Comparison of ENCODE assay signal across 17 mouse cellular contexts in genomic region chr16:35067095-35067494, GRCm38 (mm10). TPM values are rescaled to one million over a fixed set of nuclear protein-coding genes. Genes with fewer than 3 reads are reported as not detected.
DNase-seq lines count a peak whose midpoint lies in the region; ATAC-seq lines count a peak whose summit lies in the region.
"Had no signal": no experiment of that assay in that cellular context is flagged by ENCODE, and none has a peak within 500 bp of the region (broad histone marks: within the 10 kb centered on the region; RNA-seq: fewer than 3 reads in every experiment).

No protein-coding gene starts in this region.

- 51% methylated on average over 8 of the region's 8 CpGs for WGBS in neural tube, embryonic 15.5 days

- H3K4me1 ChIP-seq in neural tube, embryonic 15.5 days, result peaks cover 7% of the 10 kb centered on the region; the same call in 1 of the 2 replicates
- H3K4me1 ChIP-seq: midbrain, embryonic 12.5 days had no signal

- no peak overlapping the region for H3K9ac ChIP-seq in neural tube, embryonic 15.5 days (replicated peaks)
- H3K9ac ChIP-seq: hindbrain, embryonic 12.5 days; liver, embryonic 13.5 days; midbrain, embryonic 12.5 days had no signal

- no peak overlapping the region for H3K4me3 ChIP-seq in neural tube, embryonic 15.5 days (replicated peaks)
- H3K4me3 ChIP-seq: hindbrain, embryonic 12.5 days; liver, embryonic 13.5 days; midbrain, embryonic 12.5 days had no signal

- H3K4me2 ChIP-seq in neural tube, embryonic 15.5 days, result no peak overlapping the region
- H3K4me2 ChIP-seq: hindbrain, embryonic 12.5 days; liver, embryonic 13.5 days; midbrain, embryonic 12.5 days had no signal

- H3K27me3 ChIP-seq in neural tube, embryonic 15.5 days (replicated peaks), result no peaks in the 10 kb centered on the region
- H3K27me3 ChIP-seq: hindbrain, embryonic 12.5 days; liver, embryonic 13.5 days; midbrain, embryonic 12.5 days; Patski had no signal

- no peaks in the 10 kb centered on the region for H3K36me3 ChIP-seq in neural tube, embryonic 15.5 days
- H3K36me3 ChIP-seq: liver, embryonic 13.5 days; midbrain, embryonic 12.5 days had no signal

- DNase-seq in heart, adult 18-20 months, result peak; percentile 13 to 23
- DNase-seq in heart, adult 8-10 months (ENCODE audit: low spot score), result no peak
- peak; percentile 15 for DNase-seq in neural tube, embryonic 10.5 days (ENCODE audit: extremely low spot score, low spot score)
- DNase-seq in heart, postnatal 10 days, result peak; percentile 22 to 35
- DNase-seq in telencephalon, adult 2 months (ENCODE audit: low read depth, low spot score), result peak; percentile 48
- DNase-seq in kidney, adult 8-10 months, result no peak
- DNase-seq: adrenal gland, adult 8-10 months; cerebellum, adult 11 months; kidney, adult 9 months; liver, embryonic 13.5 days; spleen, adult 18-20 months had no signal

- H3K27ac ChIP-seq in neural tube, embryonic 15.5 days (replicated peaks), result no peak overlapping the region
- H3K27ac ChIP-seq: hindbrain, embryonic 12.5 days; liver, embryonic 13.5 days; midbrain, embryonic 12.5 days had no signal

- H3K9me3 ChIP-seq in neural tube, embryonic 15.5 days (replicated peaks), result no peaks in the 10 kb centered on the region
- H3K9me3 ChIP-seq: hindbrain, embryonic 12.5 days; liver, embryonic 13.5 days; midbrain, embryonic 12.5 days had no signal

- no peak for ATAC-seq in neural tube, embryonic 15.5 days (ENCODE audit: low FRiP score)
- ATAC-seq in inflammation-experienced regulatory T-cells, adult 6 months, result no peak
- ATAC-seq: forebrain, embryonic 16.5 days; Patski had no signal

- intact Hi-C loops in heart, postnatal 10 days (cut with DNase I), result no loop called here

RNA-seq across cellular contexts. Expression of gene Hacd2, which starts 44.9 kb away (rescaled TPM):
- 10 to 100 TPM in 1 of 2 experiments, 1 to 10 TPM in 1; 7.1 to 15.3 TPM for total RNA-seq in heart, adult 18-20 months (2021)
- 1 to 10 TPM; 5.2 to 9.7 (median 8.3) TPM for total RNA-seq in heart, adult 8-10 months (2022)
- polyA plus RNA-seq in neural tube, embryonic 15.5 days (2015; fragmentation: Nextera tagmentation; extraction: Ambion mirVana), result 49.1 and 55.2 TPM in 2 replicates
- total RNA-seq in heart, postnatal 10 days (2021), result 10 to 100 TPM; 11.3 to 15.8 TPM
- polyA plus RNA-seq in inflammation-experienced regulatory T-cells, adult 6 months (2017; shearing (Covaris generic)), result 10 to 100 TPM; 11.8 to 13.9 (median 12.2) TPM

Comparison
In these comparisons a context has a peak if more than half of its experiments do, and no peak if none do; other contexts are left out.
1. DNase-seq: peak in heart, adult 18-20 months (2 of 2), neural tube, embryonic 10.5 days (single experiment), heart, postnatal 10 days (2 of 2) and telencephalon, adult 2 months (single experiment); none in heart, adult 8-10 months (single experiment) and kidney, adult 8-10 months (0 of 2).